Mouse (Mus musculus): ENCODE results near the gene Espl1. TPM values are rescaled to one million over a fixed set of nuclear protein-coding genes. Genes with fewer than 3 reads are reported as not detected.

The Espl1 gene
- polyA plus RNA-seq, 1 experiment from 2014 or later: 11.5 TPM

DNA sequence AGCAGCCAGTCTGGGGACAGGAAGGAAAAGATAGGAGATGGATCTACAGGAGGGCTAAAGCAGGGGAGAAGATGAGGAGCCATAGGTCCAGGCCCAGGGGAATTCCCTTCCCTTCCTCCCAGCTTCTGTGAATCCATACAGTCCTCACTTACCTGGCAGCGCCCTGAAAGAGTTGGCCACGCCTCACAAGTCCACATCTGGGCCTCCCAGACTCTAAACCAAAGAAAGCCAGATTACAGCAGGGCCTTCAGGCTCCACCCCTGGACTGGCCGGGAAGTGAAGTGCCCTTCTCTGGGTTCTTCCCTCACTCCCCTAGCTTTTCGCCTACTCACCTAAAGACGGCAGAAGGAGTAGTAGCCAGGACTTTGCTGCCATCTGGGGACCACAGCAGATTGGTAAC lies 43.5 kb downstream of the Espl1 start:
- Histone ChIP-seq H3K27me3 (replicated peaks; ENCODE audit: control insufficient read depth, insufficient read depth, low read length) (no peaks in the 10 kb centered on the region), H3K9ac (ENCODE audit: low read length) (no peak overlapping the region), H3K4me3 (ENCODE audit: low read depth, low read length) (no peak overlapping the region), H3K36me3 (ENCODE audit: control insufficient read depth, insufficient read depth, low read length) (peaks cover 68% of the 10 kb centered on the region), H3K4me1 (ENCODE audit: control insufficient read depth, insufficient read depth, low read length) (no peaks in the 10 kb centered on the region), H3K27ac (ENCODE audit: low read depth, low read length) (no peak overlapping the region), H3K9me3 (replicated peaks; ENCODE audit: control insufficient read depth, low read length) (no peaks in the 10 kb centered on the region), H3K4me2 (ENCODE audit: low read length) (no peak overlapping the region)
- DNase-seq (ENCODE audit: low spot score): no peak
- ATAC-seq: no peak
- WGBS: 71% methylated on average over 5 of the region's 5 CpGs

DNA sequence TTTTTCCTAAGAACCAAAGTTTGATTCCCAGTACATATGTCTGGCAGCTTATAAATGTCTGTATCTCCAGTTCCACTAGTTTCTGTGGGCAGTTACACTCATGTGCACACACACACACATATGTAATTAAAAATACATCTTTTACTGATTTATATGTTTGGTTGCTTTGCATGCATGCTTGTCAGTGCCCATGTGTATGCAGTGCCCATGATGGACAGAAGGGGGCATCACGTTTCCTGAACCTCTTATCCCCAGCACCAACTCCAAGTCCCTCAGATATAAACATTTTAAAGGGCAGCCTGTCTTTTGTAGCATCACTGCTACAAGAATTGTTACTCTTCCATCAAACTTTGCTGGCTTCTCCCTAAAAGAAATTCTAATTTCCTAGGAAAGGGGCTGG lies 45.5 kb downstream of the Espl1 start:
- WGBS: 12% methylated on average over 1 of the region's 1 CpGs
- Histone ChIP-seq H3K9ac (ENCODE audit: low read length) (no peak overlapping the region), H3K27me3 (replicated peaks; ENCODE audit: control insufficient read depth, insufficient read depth, low read length) (no peaks in the 10 kb centered on the region), H3K27ac (ENCODE audit: low read depth, low read length) (no peak overlapping the region), H3K4me3 (ENCODE audit: low read depth, low read length) (no peak overlapping the region), H3K4me1 (ENCODE audit: control insufficient read depth, insufficient read depth, low read length) (no peaks in the 10 kb centered on the region), H3K36me3 (ENCODE audit: control insufficient read depth, insufficient read depth, low read length) (peaks cover 68% of the 10 kb centered on the region), H3K4me2 (ENCODE audit: low read length) (no peak overlapping the region), H3K9me3 (replicated peaks; ENCODE audit: control insufficient read depth, low read length) (no peaks in the 10 kb centered on the region)
- ATAC-seq (no peak), DNase-seq (ENCODE audit: low spot score) (no peak)

DNA sequence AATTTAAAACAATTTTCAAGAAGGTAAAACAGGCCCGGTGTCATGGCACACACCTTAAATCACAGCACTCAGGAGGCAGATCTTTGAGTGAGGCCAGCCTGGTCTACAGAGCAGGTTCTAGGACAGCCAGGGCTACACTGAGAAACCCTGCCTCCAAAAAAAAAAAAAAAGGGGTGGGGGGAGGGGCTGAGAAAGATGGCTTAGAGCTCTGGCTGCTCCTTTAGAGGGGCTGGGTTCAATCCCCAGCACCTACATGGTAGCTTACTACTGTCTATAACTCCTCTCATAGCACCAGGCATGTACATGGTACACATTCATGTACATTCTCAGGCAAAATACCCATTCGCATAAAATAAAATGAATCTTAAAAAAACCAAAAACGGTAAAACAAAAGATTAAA lies 48.4 kb downstream of the Espl1 start:
- no peak for ATAC-seq
- Histone ChIP-seq H3K9me3 (replicated peaks; ENCODE audit: control insufficient read depth, low read length) (no peaks in the 10 kb centered on the region), H3K27ac (ENCODE audit: low read depth, low read length) (no peak overlapping the region), H3K36me3 (ENCODE audit: control insufficient read depth, insufficient read depth, low read length) (peaks cover 41% of the 10 kb centered on the region), H3K4me2 (ENCODE audit: low read length) (no peak overlapping the region), H3K9ac (ENCODE audit: low read length) (no peak overlapping the region), H3K4me3 (ENCODE audit: low read depth, low read length) (no peak overlapping the region), H3K4me1 (ENCODE audit: control insufficient read depth, insufficient read depth, low read length) (no peaks in the 10 kb centered on the region), H3K27me3 (replicated peaks; ENCODE audit: control insufficient read depth, insufficient read depth, low read length) (no peaks in the 10 kb centered on the region)
- WGBS: 96% methylated on average over 3 of the region's 3 CpGs
- DNase-seq (ENCODE audit: low spot score): no peak

DNA sequence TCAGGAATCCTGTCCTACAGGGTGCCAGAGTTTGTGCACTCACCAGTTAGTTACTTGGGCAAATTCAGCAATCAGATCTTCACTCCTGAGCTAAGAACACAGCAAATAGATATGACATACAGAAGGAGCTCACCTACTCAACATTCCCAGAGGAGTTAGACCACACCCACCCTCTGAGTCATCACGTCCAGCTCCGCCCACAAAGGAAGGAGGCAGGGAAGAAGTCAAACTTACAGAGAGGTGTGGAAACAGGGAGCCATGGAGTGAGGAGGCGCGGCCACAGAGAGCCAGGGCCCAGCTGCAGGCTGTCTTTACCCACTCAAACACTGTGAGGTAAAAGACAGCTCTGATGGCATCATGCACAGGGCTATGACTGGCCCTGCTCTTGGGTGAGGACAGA lies 50.4 kb downstream of the Espl1 start:
- H3K4me3 ChIP-seq (ENCODE audit: low read depth, low read length): no peak overlapping the region
- DNase-seq (ENCODE audit: low spot score): no peak
- H3K36me3 ChIP-seq (ENCODE audit: control insufficient read depth, insufficient read depth, low read length): peaks cover 29% of the 10 kb centered on the region
- no peak overlapping the region for H3K9ac ChIP-seq (ENCODE audit: low read length)
- H3K4me2 ChIP-seq (ENCODE audit: low read length): no peak overlapping the region
- WGBS: 81% methylated on average over 4 of the region's 4 CpGs
- no peak overlapping the region for H3K27ac ChIP-seq (ENCODE audit: low read depth, low read length)
- no peaks in the 10 kb centered on the region for H3K9me3 ChIP-seq (replicated peaks; ENCODE audit: control insufficient read depth, low read length)
- H3K4me1 ChIP-seq (ENCODE audit: control insufficient read depth, insufficient read depth, low read length): peaks cover 7% of the 10 kb centered on the region; the same call in 1 of the 2 replicates
- ATAC-seq: no peak
- H3K27me3 ChIP-seq (replicated peaks; ENCODE audit: control insufficient read depth, insufficient read depth, low read length): no peaks in the 10 kb centered on the region

DNA sequence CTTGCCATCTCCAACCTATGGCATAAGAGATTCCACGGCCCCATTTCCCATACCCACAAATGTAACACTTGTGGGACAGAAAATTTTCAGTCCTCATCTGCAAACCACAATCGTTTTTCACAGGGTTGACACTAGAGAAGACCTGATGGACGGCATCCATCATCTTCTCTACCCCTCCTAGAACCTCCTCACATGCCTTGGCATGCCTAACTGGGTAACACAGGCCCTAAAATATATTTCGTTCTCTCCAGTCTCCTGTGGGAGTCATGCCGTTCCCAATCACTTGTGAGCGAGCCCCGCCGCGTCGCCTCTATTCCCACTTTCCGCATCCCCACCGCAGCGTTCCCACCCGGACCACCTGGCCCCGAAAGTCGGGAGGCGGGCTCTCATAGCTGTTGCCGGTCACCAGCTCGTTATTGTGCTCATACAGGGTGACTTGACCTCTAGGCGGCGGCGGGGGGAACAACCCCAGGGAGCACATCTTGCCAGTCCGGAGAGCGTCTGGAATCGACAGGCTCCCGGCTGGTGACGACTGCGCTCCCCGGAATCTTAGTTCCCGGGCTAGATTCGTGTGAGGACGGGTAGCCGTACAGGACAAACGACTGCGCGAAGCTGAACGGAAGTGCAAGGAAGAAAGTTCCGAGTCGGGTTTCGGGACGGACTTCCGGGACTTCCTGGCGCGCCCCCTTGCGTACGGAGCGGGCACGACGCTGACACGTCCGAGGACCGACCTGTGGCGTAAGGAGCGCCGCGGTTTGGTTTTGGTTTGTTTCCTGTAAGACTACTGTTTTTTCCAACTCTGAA lies 54.3 kb downstream of the Espl1 start, which contains the start of gene Aaas:
Aaas (minus strand) TSS at position 634 of the 804 bp plus-strand sequence.
- Histone ChIP-seq H3K4me2 (ENCODE audit: low read length) (peak within 1 kb of the TSS; percentile 90), H3K27me3 (replicated peaks; ENCODE audit: control insufficient read depth, insufficient read depth, low read length) (no peaks in the 10 kb centered on the region)
- under 1% methylated on average over 56 of the region's 56 CpGs for WGBS

DNA sequence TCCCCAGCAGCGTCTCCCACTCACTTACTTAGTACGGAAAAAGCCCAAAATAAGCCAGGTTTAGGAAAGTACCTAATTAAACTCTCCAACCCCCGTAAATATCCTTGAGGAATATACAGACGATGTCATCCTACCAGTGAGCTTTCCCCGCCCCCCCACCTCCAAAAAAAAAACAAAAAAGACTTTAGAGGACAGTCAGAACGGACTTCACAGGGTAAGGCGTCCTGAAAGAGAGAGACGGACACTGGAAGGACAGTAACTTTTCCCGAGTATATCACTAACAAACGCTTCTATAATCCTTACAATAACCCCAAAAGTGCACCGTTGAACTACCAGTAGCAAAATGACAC lies 54.9 kb downstream of the Espl1 start:
- Histone ChIP-seq H3K9ac (ENCODE audit: low read length) (peak overlapping the region; percentile 73), H3K36me3 (ENCODE audit: control insufficient read depth, insufficient read depth, low read length) (peaks cover 9% of the 10 kb centered on the region; the same call in 1 of the 2 replicates), H3K4me2 (ENCODE audit: low read length) (peak overlapping the region; percentile 90), H3K27ac (ENCODE audit: low read depth, low read length) (no peak overlapping the region), H3K27me3 (replicated peaks; ENCODE audit: control insufficient read depth, insufficient read depth, low read length) (0 out of 2 replicates have a peak, but pooled peaks cover 3% of the 10 kb centered on the region), H3K9me3 (replicated peaks; ENCODE audit: control insufficient read depth, low read length) (no peaks in the 10 kb centered on the region), H3K4me3 (ENCODE audit: low read depth, low read length) (peak overlapping the region; percentile 59), H3K4me1 (ENCODE audit: control insufficient read depth, insufficient read depth, low read length) (peaks cover 7% of the 10 kb centered on the region; the same call in 1 of the 2 replicates)
- WGBS: 8% methylated on average over 11 of the region's 11 CpGs
- ATAC-seq: peak; percentile 29
- DNase-seq (ENCODE audit: low spot score): no peak

More for the DNA sequence above, 54.3 kb downstream of the Espl1 start, which contains the start of gene Aaas:
- peaks cover 7% of the 10 kb centered on the region; the same call in 1 of the 2 replicates for H3K4me1 ChIP-seq (ENCODE audit: control insufficient read depth, insufficient read depth, low read length)
- H3K9ac ChIP-seq (ENCODE audit: low read length): peak within 1 kb of the TSS; percentile 73
- no peaks in the 10 kb centered on the region for H3K9me3 ChIP-seq (replicated peaks; ENCODE audit: control insufficient read depth, low read length)
- H3K4me3 ChIP-seq (ENCODE audit: low read depth, low read length): peak within 1 kb of the TSS; percentile 59
- H3K36me3 ChIP-seq (ENCODE audit: control insufficient read depth, insufficient read depth, low read length): peaks cover 14% of the 10 kb centered on the region
- H3K27ac ChIP-seq (ENCODE audit: low read depth, low read length): no peak within 1 kb of the TSS
- DNase-seq (ENCODE audit: low spot score) (peak; percentile 98), ATAC-seq (peak; percentile 94)

DNA sequence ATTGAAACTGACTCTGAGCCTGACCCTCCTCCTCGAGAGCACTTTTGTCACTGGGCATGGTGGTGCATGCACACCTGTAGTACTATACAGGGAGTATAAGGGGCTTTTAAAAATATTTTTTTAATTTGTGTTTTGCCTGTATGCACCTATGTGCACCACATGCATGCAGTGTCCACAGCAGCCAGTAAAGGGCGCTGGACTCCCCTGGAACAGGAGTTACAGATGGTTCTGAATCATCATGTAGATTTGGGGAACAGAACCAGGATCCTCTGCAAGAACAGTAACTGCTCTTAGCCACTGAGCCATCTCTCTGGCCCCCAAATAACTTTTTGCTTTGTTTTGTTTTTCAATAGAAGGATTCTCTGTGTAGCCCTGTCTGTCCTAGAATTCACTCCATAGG lies 56.1 kb downstream of the Espl1 start:
- H3K27me3 ChIP-seq (replicated peaks; ENCODE audit: control insufficient read depth, insufficient read depth, low read length): peaks cover 15% of the 10 kb centered on the region; the same call in 1 of the 2 replicates
- no peaks in the 10 kb centered on the region for H3K36me3 ChIP-seq (ENCODE audit: control insufficient read depth, insufficient read depth, low read length)
- H3K4me3 ChIP-seq (ENCODE audit: low read depth, low read length): no peak overlapping the region
- WGBS: 58% methylated on average over 2 of the region's 2 CpGs
- peaks cover 7% of the 10 kb centered on the region; the same call in 1 of the 2 replicates for H3K4me1 ChIP-seq (ENCODE audit: control insufficient read depth, insufficient read depth, low read length)
- H3K27ac ChIP-seq (ENCODE audit: low read depth, low read length): no peak overlapping the region
- no peak for ATAC-seq
- DNase-seq (ENCODE audit: low spot score): no peak
- no peak overlapping the region for H3K9ac ChIP-seq (ENCODE audit: low read length)
- H3K9me3 ChIP-seq (replicated peaks; ENCODE audit: control insufficient read depth, low read length): no peaks in the 10 kb centered on the region
- no peak overlapping the region for H3K4me2 ChIP-seq (ENCODE audit: low read length)

DNA sequence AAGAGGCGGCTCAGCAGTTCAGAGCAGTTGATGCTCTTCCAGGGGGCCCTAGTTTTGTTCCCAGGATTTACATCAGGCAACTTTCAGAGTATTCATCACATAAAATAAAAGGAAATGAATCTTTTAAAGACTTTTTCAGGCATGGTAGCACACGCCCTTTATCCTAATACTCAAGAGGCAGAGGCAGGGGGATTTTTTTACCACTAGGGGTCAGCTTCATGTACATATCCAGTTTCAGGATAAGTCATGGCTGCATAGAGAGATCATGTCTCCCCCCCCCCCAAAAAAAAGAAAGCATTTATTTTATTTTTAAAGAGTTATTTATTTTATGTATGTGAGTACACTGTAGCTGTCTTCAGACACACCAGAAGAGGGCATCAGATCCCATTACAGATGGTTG lies 57.9 kb downstream of the Espl1 start:
- 80% methylated on average over 2 of the region's 2 CpGs for WGBS

More for the DNA sequence above, 57.9 kb downstream of the Espl1 start:
- no peaks in the 10 kb centered on the region for H3K36me3 ChIP-seq (ENCODE audit: control insufficient read depth, insufficient read depth, low read length)
- no peak overlapping the region for H3K4me2 ChIP-seq (ENCODE audit: low read length)
- H3K4me1 ChIP-seq (ENCODE audit: control insufficient read depth, insufficient read depth, low read length): peaks cover 11% of the 10 kb centered on the region; the same call in 1 of the 2 replicates
- H3K9me3 ChIP-seq (replicated peaks; ENCODE audit: control insufficient read depth, low read length): no peaks in the 10 kb centered on the region
- peaks cover 32% of the 10 kb centered on the region for H3K27me3 ChIP-seq (replicated peaks; ENCODE audit: control insufficient read depth, insufficient read depth, low read length)
- no peak overlapping the region for H3K27ac ChIP-seq (ENCODE audit: low read depth, low read length)
- H3K4me3 ChIP-seq (ENCODE audit: low read depth, low read length): no peak overlapping the region
- H3K9ac ChIP-seq (ENCODE audit: low read length): no peak overlapping the region
- ATAC-seq (no peak), DNase-seq (ENCODE audit: low spot score) (no peak)

Data from forebrain, embryonic 14.5 days (tissue).